Mouse (Mus musculus) layer of hippocampus, adult 9-10 months (tissue): ENCODE measurements around the gene Ifitm2.

Source experiments
- DNase-seq: peaks from one replicate; pipeline ENCODE4 v3.0.0; 2022; ENCODE audit warnings: low spot score

The Ifitm2 gene

GRCm38 (mm10) chr7:140942811-140943210 lies 13.0 kb downstream of the Ifitm2 start:
- DNase-seq, result no peak

- DNase-seq, result no peak
Measured at GRCm38 (mm10) chr7:140942341-140942740, 13.4 kb downstream of the Ifitm2 start.

GRCm38 (mm10) chr7:140941222-140942051 lies 14.3 kb downstream of the Ifitm2 start, which contains the start of gene Pgghg:
TSS of gene Pgghg (plus strand) at chr7:140941391.
- DNase-seq, result no peak

- no peak for DNase-seq
Measured at GRCm38 (mm10) chr7:140939669-140940171, 16.1 kb downstream of the Ifitm2 start.

- DNase-seq, result no peak
Measured at GRCm38 (mm10) chr7:140938896-140939295, 16.9 kb downstream of the Ifitm2 start.

GRCm38 (mm10) chr7:140938436-140938835 lies 17.4 kb downstream of the Ifitm2 start:
- no peak for DNase-seq

- DNase-seq, result no peak
Measured at GRCm38 (mm10) chr7:140927181-140927580, 28.6 kb downstream of the Ifitm2 start.

- DNase-seq, result no peak
Measured at GRCm38 (mm10) chr7:140923070-140923775, 32.6 kb downstream of the Ifitm2 start.

GRCm38 (mm10) chr7:140922398-140923069 lies 33.3 kb downstream of the Ifitm2 start:
- no peak for DNase-seq

- DNase-seq, result no peak
Measured at GRCm38 (mm10) chr7:140921225-140921975, 34.4 kb downstream of the Ifitm2 start.

- DNase-seq, result no peak
Measured at GRCm38 (mm10) chr7:140920418-140921029, 35.3 kb downstream of the Ifitm2 start, which contains the start of gene Nlrp6. TSS of gene Nlrp6 (plus strand) at chr7:140920902.

GRCm38 (mm10) chr7:140919911-140920310 lies 35.9 kb downstream of the Ifitm2 start:
- no peak for DNase-seq

- DNase-seq, result no peak
Measured at GRCm38 (mm10) chr7:140914031-140914690, 41.6 kb downstream of the Ifitm2 start.

GRCm38 (mm10) chr7:140912846-140913482 lies 42.8 kb downstream of the Ifitm2 start:
- no peak for DNase-seq

- DNase-seq, result no peak
Measured at GRCm38 (mm10) chr7:140912293-140912692, 43.5 kb downstream of the Ifitm2 start.

GRCm38 (mm10) chr7:140908634-140909107 lies 47.1 kb downstream of the Ifitm2 start:
- DNase-seq, result peak; percentile 44

GRCm38 (mm10) chr7:140908181-140908580 lies 47.6 kb downstream of the Ifitm2 start:
- no peak for DNase-seq

- no peak for DNase-seq
Measured at GRCm38 (mm10) chr7:140907697-140908096, 48.1 kb downstream of the Ifitm2 start.

- no peak for DNase-seq
Measured at GRCm38 (mm10) chr7:140907131-140907530, 48.7 kb downstream of the Ifitm2 start.

GRCm38 (mm10) chr7:140905642-140906081 lies 50.1 kb downstream of the Ifitm2 start:
- DNase-seq, result no peak
